Mouse (Mus musculus) kidney, embryonic 14.5 days (tissue): ENCODE measurements around the gene Rpl3l. TPM values are rescaled to one million over a fixed set of nuclear protein-coding genes. Genes with fewer than 3 reads are reported as not detected.

Source experiments
- polyA plus RNA-seq: library from polyadenylated mRNA; unstranded; fragments of >200 nt; fragmentation: Nextera tagmentation; extraction: Ambion mirVana; gene quantifications from 2 replicates; pipeline ENCODE4 v1.2.1, GENCODE M21; 2014

The Rpl3l gene
- polyA plus RNA-seq, 1 experiment from 2014 or later = not detected

Other genes with a start within 250 kb of the Rpl3l start
- 36.4 and 36.9 TPM in 2 replicates for gene Mlst8, start 248.7 kb upstream of the Rpl3l start, polyA plus RNA-seq
- 1.6 and 1.8 TPM in 2 replicates for gene Caskin1, start 239.2 kb upstream of the Rpl3l start, polyA plus RNA-seq
- 69.0 and 88.5 TPM in 2 replicates for gene Traf7, start 199.9 kb upstream of the Rpl3l start, polyA plus RNA-seq
- 2.7 and 2.8 TPM in 2 replicates for gene Rab26, start 193.6 kb upstream of the Rpl3l start, polyA plus RNA-seq
- 16.7 and 31.6 TPM in 2 replicates for gene Pkd1, start 178.0 kb upstream of the Rpl3l start, polyA plus RNA-seq
- gene Tsc2, start 95.2 kb upstream of the Rpl3l start, polyA plus RNA-seq = 48.3 and 55.4 TPM in 2 replicates
- gene Nthl1, start 95.1 kb upstream of the Rpl3l start, polyA plus RNA-seq = 14.2 and 17.0 TPM in 2 replicates
- 86.1 and 95.5 TPM in 2 replicates for gene Slc9a3r2, start 77.5 kb upstream of the Rpl3l start, polyA plus RNA-seq
- 0.66 TPM in 1 of 2 replicates, not detected in the other for gene Npw, start 69.4 kb upstream of the Rpl3l start, polyA plus RNA-seq
- gene Zfp598, start 58.1 kb upstream of the Rpl3l start, polyA plus RNA-seq = 25.3 and 34.4 TPM in 2 replicates
- 1.0 and 1.2 TPM in 2 replicates for gene Syngr3, start 37.9 kb upstream of the Rpl3l start, polyA plus RNA-seq
- gene Gfer, start 31.7 kb upstream of the Rpl3l start, polyA plus RNA-seq = 48.1 and 54.4 TPM in 2 replicates
- 3.1 and 3.5 TPM in 2 replicates for gene Noxo1, start 31.6 kb upstream of the Rpl3l start, polyA plus RNA-seq
- gene Tbl3, start 20.2 kb upstream of the Rpl3l start, polyA plus RNA-seq = 64.8 and 105 TPM in 2 replicates
- 0.62 TPM in 1 of 2 replicates, not detected in the other for gene Rnf151, start 9.8 kb upstream of the Rpl3l start, polyA plus RNA-seq
- 1,741 and 1,827 TPM in 2 replicates for gene Rps2, start 9.7 kb upstream of the Rpl3l start, polyA plus RNA-seq
- 225 and 229 TPM in 2 replicates for gene Ndufb10, start 3.3 kb upstream of the Rpl3l start, polyA plus RNA-seq
- gene Msrb1, start 8.8 kb downstream of the Rpl3l start, polyA plus RNA-seq = 35.2 and 39.0 TPM in 2 replicates
- gene Hs3st6, start 25.2 kb downstream of the Rpl3l start, polyA plus RNA-seq = 32.7 and 35.9 TPM in 2 replicates
- gene Meiob, start 76.5 kb downstream of the Rpl3l start, polyA plus RNA-seq = 0.19 TPM in 1 of 2 replicates, not detected in the other
- gene Hagh, start 112.3 kb downstream of the Rpl3l start, polyA plus RNA-seq = 46.6 and 55.4 TPM in 2 replicates
- gene Fahd1, start 122.5 kb downstream of the Rpl3l start, polyA plus RNA-seq = 30.4 and 34.1 TPM in 2 replicates
- gene Igfals, start 138.2 kb downstream of the Rpl3l start, polyA plus RNA-seq = 0.49 and 1.0 TPM in 2 replicates
- gene Nubp2, start 158.5 kb downstream of the Rpl3l start, polyA plus RNA-seq = 57.1 and 61.8 TPM in 2 replicates
- 32.1 and 36.8 TPM in 2 replicates for gene Spsb3, start 158.8 kb downstream of the Rpl3l start, polyA plus RNA-seq
- gene Eme2, start 167.3 kb downstream of the Rpl3l start, polyA plus RNA-seq = 18.2 and 25.2 TPM in 2 replicates
- 102 and 111 TPM in 2 replicates for gene Mrps34, start 167.3 kb downstream of the Rpl3l start, polyA plus RNA-seq
- gene Nme3, start 168.7 kb downstream of the Rpl3l start, polyA plus RNA-seq = 84.6 and 99.5 TPM in 2 replicates
- 23.9 and 31.8 TPM in 2 replicates for gene Mapk8ip3, start 209.2 kb downstream of the Rpl3l start, polyA plus RNA-seq
- 131 and 155 TPM in 2 replicates for gene Jpt2, start 232.9 kb downstream of the Rpl3l start, polyA plus RNA-seq